In the genomic region with DNA sequence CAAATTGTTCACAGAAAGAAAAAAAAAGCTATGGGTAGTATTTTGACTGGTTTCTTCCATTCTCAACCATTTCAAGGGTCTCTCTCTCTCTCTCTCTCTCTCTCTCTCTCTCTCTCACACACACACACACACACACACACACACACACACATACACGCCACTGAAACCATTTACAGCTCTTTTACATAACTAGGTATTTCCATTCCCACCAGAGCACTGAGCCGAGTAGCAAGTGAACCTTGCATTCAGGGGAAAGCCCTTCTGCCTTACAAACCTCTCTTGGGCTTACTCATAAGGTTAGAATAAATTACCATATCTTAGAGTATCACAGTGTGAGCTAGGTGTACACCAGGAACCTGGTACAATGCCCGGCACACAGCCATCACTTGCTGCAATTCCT, we compare ENCODE assay signal across 22 mouse cellular contexts.
DNase-seq lines count a peak whose midpoint lies in the region; ATAC-seq and TF ChIP-seq lines count a peak whose summit lies in the region.
"Had no signal": no experiment of that assay in that cellular context is flagged by ENCODE, and none has a peak within 500 bp of the region (broad histone marks: within the 10 kb centered on the region; RNA-seq: fewer than 3 reads in every experiment).

No protein-coding gene starts in this region.

- H3K4me3 ChIP-seq in midbrain, embryonic 11.5 days (ENCODE audit: low read depth, low read length): no peak overlapping the region
- no peak overlapping the region for H3K4me3 ChIP-seq in midbrain, embryonic 16.5 days (ENCODE audit: low read depth, low read length)
- no peak overlapping the region for H3K4me3 ChIP-seq in CH12.LX (replicated peaks in 1 of 3; ENCODE audit: low read depth in 2 of 3, low read length in 2 of 3, poor library complexity in 1 of 3)

- no peaks in the 10 kb centered on the region for H3K4me1 ChIP-seq in midbrain, embryonic 11.5 days (ENCODE audit: control insufficient read depth, insufficient read depth, low read length)
- peaks cover 9% of the 10 kb centered on the region for H3K4me1 ChIP-seq in midbrain, embryonic 16.5 days (ENCODE audit: control insufficient read depth, insufficient read depth, low read length)
- H3K4me1 ChIP-seq in CH12.LX (ENCODE audit: control insufficient read depth in 1 of 2, insufficient read depth in 2 of 2): peaks cover 0 to 9% of the 10 kb centered on the region in 2 experiments; a peak in 2 of 4 replicates

- no peak overlapping the region for H3K4me2 ChIP-seq in midbrain, embryonic 11.5 days
- no peak overlapping the region for H3K4me2 ChIP-seq in midbrain, embryonic 16.5 days (ENCODE audit: low read length)
- H3K4me2 ChIP-seq in CH12.LX (ENCODE audit: insufficient read depth, low read depth, poor library complexity, severe bottlenecking): no peak overlapping the region

- dilution Hi-C loops in CH12.LX (cut with MboI; ENCODE audit: extremely low pct_ligation_motif_present, extremely low pct_unique_long_range_greater_than_20kb, low sequenced_read_pairs): no loop called here

- in situ Hi-C loops in CH12.LX (cut with MboI; ENCODE audit: low pct_ligation_motif_present, low pct_unique_long_range_greater_than_20kb, low sequenced_read_pairs): loop anchor here (25.0 kb wide), 1 partner anchor 603 kb away; no protein-coding TSS in a partner anchor

- no peak for TF ChIP-seq POLR2A in CH12.LX (IDR thresholded peaks at IDR 0.05; ENCODE audit: low read depth, low read length)

- no peaks in the 10 kb centered on the region for H3K36me3 ChIP-seq in midbrain, embryonic 11.5 days (ENCODE audit: control insufficient read depth, insufficient read depth, low read length)
- no peaks in the 10 kb centered on the region for H3K36me3 ChIP-seq in midbrain, embryonic 16.5 days (ENCODE audit: control insufficient read depth, insufficient read depth, low read length)
- H3K36me3 ChIP-seq in CH12.LX (replicated peaks in 1 of 2; ENCODE audit: control insufficient read depth in 1 of 2, insufficient read depth in 1 of 2, low read length in 1 of 2): no peaks in the 10 kb centered on the region
- H3K36me3 ChIP-seq: G1E had no signal

- H3K79me2 ChIP-seq in CH12.LX (replicated peaks; ENCODE audit: control insufficient read depth, extremely low read depth, insufficient read depth, poor library complexity, severe bottlenecking): no peaks in the 10 kb centered on the region

- H3K27ac ChIP-seq in midbrain, embryonic 11.5 days (ENCODE audit: low read depth, low read length): no peak overlapping the region
- no peak overlapping the region for H3K27ac ChIP-seq in midbrain, embryonic 16.5 days (ENCODE audit: low read length)
- H3K27ac ChIP-seq in CH12.LX (ENCODE audit: insufficient read depth, low read depth): no peak overlapping the region

- H3K9ac ChIP-seq in midbrain, embryonic 11.5 days (ENCODE audit: low read length): no peak overlapping the region
- H3K9ac ChIP-seq in midbrain, embryonic 16.5 days (ENCODE audit: low read depth, low read length): no peak overlapping the region
- H3K9ac ChIP-seq in CH12.LX (ENCODE audit: insufficient read depth, low read depth): no peak overlapping the region

- ATAC-seq in midbrain, embryonic 11.5 days (ENCODE audit: low FRiP score): no peak
- no peak for ATAC-seq in midbrain, embryonic 16.5 days
- ATAC-seq: activated CD4-positive, CD25-positive, alpha-beta regulatory T cell, adult 4 months; CD4-positive, CD25-positive, alpha-beta regulatory T cell, adult 4 months; Patski had no signal

- peak; percentile 17 for DNase-seq in midbrain, embryonic 11.5 days (ENCODE audit: low spot score, missing footprints)
- DNase-seq in CH12.LX (ENCODE audit: extremely low read depth) (peak; percentile 61), ZHBTc4 (ENCODE audit: low read depth, low spot score) (peak; percentile 12)
- DNase-seq in urinary bladder, postnatal 25 days (ENCODE audit: low spot score): no peak
- no peak for DNase-seq in lung, postnatal 4 days
- DNase-seq: adrenal gland, adult 2 months; adrenal gland, adult 8-10 months; adrenal gland, postnatal 10 days; adrenal gland, postnatal 14 days; adrenal gland, postnatal 25 days; adrenal gland, postnatal 36 days; B cell, adult 2 months; cerebellum, adult 11 months; cerebellum, adult 11-12 months; cerebellum, adult 18-20 months; cerebellum, adult 2 months; cerebellum, adult 8-10 months had no signal

- TF ChIP-seq EP300 in CH12.LX (IDR thresholded peaks at IDR 0.05; ENCODE audit: low read length): peak; percentile 72

- H3K27me3 ChIP-seq in midbrain, embryonic 11.5 days (ENCODE audit: control insufficient read depth, insufficient read depth, low read length): no peaks in the 10 kb centered on the region
- H3K27me3 ChIP-seq in midbrain, embryonic 16.5 days (ENCODE audit: control insufficient read depth, insufficient read depth, low read depth, low read length): no peaks in the 10 kb centered on the region
- peaks cover 92% of the 10 kb centered on the region for H3K27me3 ChIP-seq in CH12.LX (replicated peaks)

- no peak for TF ChIP-seq CTCF in CH12.LX (conservative IDR thresholded peaks at IDR 0.05 in 1 of 2, IDR thresholded peaks at IDR 0.05 in 1 of 2; ENCODE audit: low read depth in 2 of 2, low read length in 2 of 2)

- 75% methylated on average over 3 of the region's 3 CpGs for WGBS in midbrain, embryonic 11.5 days
- whole genome bisulfite sequencing in midbrain, embryonic 16.5 days: 67% methylated on average over 3 of the region's 3 CpGs

- no peak for TF ChIP-seq RAD21 in CH12.LX (IDR thresholded peaks at IDR 0.05; ENCODE audit: low read depth, low read length)

- H3K9me3 ChIP-seq in midbrain, embryonic 11.5 days (ENCODE audit: control insufficient read depth, low read length): no peaks in the 10 kb centered on the region
- no peaks in the 10 kb centered on the region for H3K9me3 ChIP-seq in midbrain, embryonic 16.5 days (replicated peaks; ENCODE audit: control insufficient read depth, low read length, poor library complexity, severe bottlenecking)
- H3K9me3 ChIP-seq in CH12.LX (replicated peaks; ENCODE audit: low read length): no peaks in the 10 kb centered on the region

TF ChIP-seq in CH12.LX, 34 proteins besides CTCF, POLR2A, EP300 and RAD21:
- no peak for TF ChIP-seq GABPA (IDR thresholded peaks at IDR 0.05; ENCODE audit: insufficient replicate concordance, low read depth, low read length)
- TF ChIP-seq ELF1 (IDR thresholded peaks at IDR 0.05; ENCODE audit: low read depth, low read length): 0 out of 2 replicates have a peak, but pooled peaks have one; percentile 12
- 0 out of 2 replicates have a peak, but pooled peaks have one; percentile 8 for TF ChIP-seq MAFK (IDR thresholded peaks at IDR 0.05; ENCODE audit: insufficient replicate concordance, low read length)
- no peak for TF ChIP-seq SIN3A (IDR thresholded peaks at IDR 0.05; ENCODE audit: low read length)
- TF ChIP-seq ZMIZ1 (IDR thresholded peaks at IDR 0.05; ENCODE audit: low read depth, low read length): no peak
- TF ChIP-seq ETS1 (conservative IDR thresholded peaks at IDR 0.05; ENCODE audit: low read depth, low read length): peak; percentile 63
- 0 out of 2 replicates have a peak, but pooled peaks have one; percentile 23 for TF ChIP-seq CHD2 (IDR thresholded peaks at IDR 0.05; ENCODE audit: low read length)
- TF ChIP-seq CHD1 (IDR thresholded peaks at IDR 0.05; ENCODE audit: low read depth, low read length): no peak
- no peak for TF ChIP-seq MAX (IDR thresholded peaks at IDR 0.05; ENCODE audit: low read length)
- no peak for TF ChIP-seq MAZ (IDR thresholded peaks at IDR 0.05; ENCODE audit: low read depth, low read length)
- TF ChIP-seq USF1 (IDR thresholded peaks at IDR 0.05; ENCODE audit: low read depth, low read length): no peak
- TF ChIP-seq MEF2A (IDR thresholded peaks at IDR 0.05; ENCODE audit: borderline replicate concordance, low read depth, low read length): 0 out of 2 replicates have a peak, but pooled peaks have one; percentile 36
- no peak for TF ChIP-seq NELFE (IDR thresholded peaks at IDR 0.05; ENCODE audit: low read depth, low read length)
- TF ChIP-seq ZC3H11A (IDR thresholded peaks at IDR 0.05; ENCODE audit: low read depth, low read length): no peak
- peak; percentile 75 for TF ChIP-seq BHLHE40 (IDR thresholded peaks at IDR 0.05; ENCODE audit: low read depth, low read length)
- TF ChIP-seq HCFC1 (IDR thresholded peaks at IDR 0.05; ENCODE audit: low read depth, low read length): no peak
- no peak for TF ChIP-seq NRF1 (IDR thresholded peaks at IDR 0.05; ENCODE audit: low read depth, low read length)
- TF ChIP-seq USF2 (conservative IDR thresholded peaks at IDR 0.05; ENCODE audit: low read depth, low read length): no peak
- no peak; the same call in 1 of the 2 replicates for TF ChIP-seq ZNF384 (IDR thresholded peaks at IDR 0.05; ENCODE audit: low read depth, low read length)
- no peak for TF ChIP-seq MYC (IDR thresholded peaks at IDR 0.05; ENCODE audit: low read depth, low read length)
- TF ChIP-seq TCF12 (IDR thresholded peaks at IDR 0.05; ENCODE audit: low read depth, low read length): 0 out of 2 replicates have a peak, but pooled peaks have one; percentile 16
- TF ChIP-seq IRF4 (IDR thresholded peaks at IDR 0.05; ENCODE audit: low read depth, low read length): peak; percentile 78
- no peak for TF ChIP-seq UBTF (IDR thresholded peaks at IDR 0.05; ENCODE audit: low read depth, low read length)
- TF ChIP-seq TBP (conservative IDR thresholded peaks at IDR 0.05; ENCODE audit: low read depth, low read length): no peak
- peak; percentile 56; the same call in 1 of the 2 replicates for TF ChIP-seq JUND (conservative IDR thresholded peaks at IDR 0.05; ENCODE audit: low read depth, low read length)
- TF ChIP-seq PAX5 (IDR thresholded peaks at IDR 0.05; ENCODE audit: low read length): no peak
- no peak for TF ChIP-seq E2F4 (IDR thresholded peaks at IDR 0.05; ENCODE audit: insufficient replicate concordance, low read depth, low read length)

Comparison
In these comparisons a context has a peak if more than half of its experiments do, and no peak if none do; other contexts are left out.
1. DNase-seq: peak in midbrain, embryonic 11.5 days (single experiment), CH12.LX (single experiment) and ZHBTc4 (single experiment); none in urinary bladder, postnatal 25 days (single experiment) and lung, postnatal 4 days (0 of 2).